In the genomic region with DNA sequence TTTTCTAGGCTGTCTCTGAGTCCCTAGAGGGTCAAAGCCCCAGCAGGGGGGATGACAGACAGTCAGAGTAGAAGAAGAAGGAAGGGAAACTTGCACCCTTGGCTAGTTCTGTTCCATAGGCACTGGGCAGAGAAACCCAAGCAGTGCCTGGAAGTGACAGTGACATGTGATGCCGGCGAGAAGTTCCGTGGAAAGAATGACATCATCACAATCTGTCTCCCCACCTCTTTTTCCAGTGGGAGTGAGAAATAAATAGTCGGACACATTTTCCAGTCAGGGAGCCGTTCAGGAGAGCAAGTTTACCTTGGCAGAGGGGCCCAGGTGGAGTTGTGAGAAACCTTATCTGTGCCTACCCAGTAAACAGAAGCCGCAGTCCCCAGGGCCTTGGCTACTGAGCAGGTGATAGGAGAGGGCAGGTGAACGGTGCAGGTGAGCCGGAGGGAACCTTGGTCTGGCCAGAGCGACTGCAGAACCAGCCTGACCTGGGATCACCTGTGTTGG, we compare ENCODE assay signal across 1 mouse cellular context.
TF ChIP-seq lines count a peak whose summit lies in the region.

No protein-coding gene starts in this region.

TF ChIP-seq in CH12.LX, 34 proteins besides CTCF, POLR2A, EP300 and RAD21 (continued from another document):
- TF ChIP-seq POLR2AphosphoS2 (IDR thresholded peaks at IDR 0.05; ENCODE audit: low read depth, low read length): no peak
- peak; percentile 97 for TF ChIP-seq ETS1 (conservative IDR thresholded peaks at IDR 0.05; ENCODE audit: low read depth, low read length)
- TF ChIP-seq MXI1 (IDR thresholded peaks at IDR 0.05; ENCODE audit: low read depth, low read length): peak; percentile 44; the same call in 1 of the 2 replicates
- TF ChIP-seq TCF12 (IDR thresholded peaks at IDR 0.05; ENCODE audit: low read depth, low read length): peak; percentile 70
- TF ChIP-seq ZC3H11A (IDR thresholded peaks at IDR 0.05; ENCODE audit: low read depth, low read length): no peak
- TF ChIP-seq MAZ (IDR thresholded peaks at IDR 0.05; ENCODE audit: low read depth, low read length): peak; percentile 86
- peak; percentile 86 for TF ChIP-seq BHLHE40 (IDR thresholded peaks at IDR 0.05; ENCODE audit: low read depth, low read length)
- peak; percentile 94 for TF ChIP-seq IRF4 (IDR thresholded peaks at IDR 0.05; ENCODE audit: low read depth, low read length)
- TF ChIP-seq MAFK (IDR thresholded peaks at IDR 0.05; ENCODE audit: insufficient replicate concordance, low read length): 0 out of 2 replicates have a peak, but pooled peaks have one; percentile 25
- TF ChIP-seq MAX (IDR thresholded peaks at IDR 0.05; ENCODE audit: low read length): peak; percentile 59
- no peak for TF ChIP-seq PAX5 (IDR thresholded peaks at IDR 0.05; ENCODE audit: low read length)
- 0 out of 2 replicates have a peak, but pooled peaks have one; percentile 52 for TF ChIP-seq KAT2A (IDR thresholded peaks at IDR 0.05; ENCODE audit: insufficient replicate concordance, low read length)
- TF ChIP-seq SMC3 (IDR thresholded peaks at IDR 0.05; ENCODE audit: low read depth, low read length): peak; percentile 9; the same call in 1 of the 2 replicates
- no peak for TF ChIP-seq CHD1 (IDR thresholded peaks at IDR 0.05; ENCODE audit: low read depth, low read length)
- peak; percentile 67; the same call in 1 of the 2 replicates for TF ChIP-seq RCOR1 (conservative IDR thresholded peaks at IDR 0.05; ENCODE audit: low read depth, low read length)
- TF ChIP-seq HCFC1 (IDR thresholded peaks at IDR 0.05; ENCODE audit: low read depth, low read length): no peak; the same call in 1 of the 2 replicates
- no peak for TF ChIP-seq GABPA (IDR thresholded peaks at IDR 0.05; ENCODE audit: insufficient replicate concordance, low read depth, low read length)
- TF ChIP-seq TBP (conservative IDR thresholded peaks at IDR 0.05; ENCODE audit: low read depth, low read length): no peak
- no peak for TF ChIP-seq E2F4 (IDR thresholded peaks at IDR 0.05; ENCODE audit: insufficient replicate concordance, low read depth, low read length)
- peak; percentile 58 for TF ChIP-seq MYC (IDR thresholded peaks at IDR 0.05; ENCODE audit: low read depth, low read length)
- no peak for TF ChIP-seq ZNF384 (IDR thresholded peaks at IDR 0.05; ENCODE audit: low read depth, low read length)
- peak; percentile 44 for TF ChIP-seq USF1 (IDR thresholded peaks at IDR 0.05; ENCODE audit: low read depth, low read length)
- no peak for TF ChIP-seq NRF1 (IDR thresholded peaks at IDR 0.05; ENCODE audit: low read depth, low read length)
- TF ChIP-seq MEF2A (IDR thresholded peaks at IDR 0.05; ENCODE audit: borderline replicate concordance, low read depth, low read length): peak; percentile 87
- peak; percentile 59; the same call in 1 of the 2 replicates for TF ChIP-seq SIN3A (IDR thresholded peaks at IDR 0.05; ENCODE audit: low read length)
- no peak for TF ChIP-seq ZKSCAN1 (IDR thresholded peaks at IDR 0.05; ENCODE audit: borderline replicate concordance, low read depth, low read length)
